Mouse (Mus musculus) MEL (cell line): Measurements from ENCODE around the gene Slc25a25. TPM values are rescaled to one million over a fixed set of nuclear protein-coding genes. Genes with fewer than 3 reads are reported as not detected.

Source experiments
- DNase-seq: peaks from one replicate; pipeline ENCODE4 v3.0.0; 2011; ENCODE audit warnings: low read depth, low spot score
- H3K27ac ChIP-seq: 2 replicates; pipeline ENCODE4 v1.5.1; 2012; ENCODE audit warnings: low read depth, mild to moderate bottlenecking, control low read depth, low read length, moderate library complexity; ENCODE audit not compliant: control insufficient read depth
- H3K27me3 ChIP-seq, 2 experiments: fragments of 150-350 bp in 1 of 2; sonication (generic) in 1 of 2; 2 replicates each; pipeline ENCODE4 v1.6.1; 2012; ENCODE audit warnings: low read length in 2 of 2, mild to moderate bottlenecking in 2 of 2, improper control_type of control experiment in 1 of 2, moderate library complexity in 1 of 2; ENCODE audit not compliant: insufficient read depth in 2 of 2, control insufficient read depth in 1 of 2
- H3K36me3 ChIP-seq, 2 experiments: 2 replicates each; pipeline ENCODE4 v1.6.1; 2012 to 2014; ENCODE audit warnings: low read length in 2 of 2, improper control_type of control experiment in 1 of 2, inconsistent platforms in 1 of 2, mild to moderate bottlenecking in 1 of 2; ENCODE audit not compliant: insufficient read depth in 2 of 2, control insufficient read depth in 1 of 2
- H3K4me1 ChIP-seq, 2 experiments: fragments of 150-350 bp in 1 of 2; sonication (generic) in 1 of 2; 2 replicates each; pipeline ENCODE4 v1.6.1; 2012; ENCODE audit warnings: low read length in 2 of 2, improper control_type of control experiment in 1 of 2, mild to moderate bottlenecking in 1 of 2; ENCODE audit not compliant: insufficient read depth in 2 of 2, control insufficient read depth in 1 of 2
- H3K4me3 ChIP-seq, 2 experiments: fragments of 150-350 bp in 1 of 2; sonication (generic) in 1 of 2; 2 replicates each; pipeline ENCODE4 v1.5.1; 2012; ENCODE audit warnings: low read depth in 2 of 2, low read length in 2 of 2, mild to moderate bottlenecking in 2 of 2, moderate library complexity in 2 of 2, control low read depth in 1 of 2, improper control_type of control experiment in 1 of 2; ENCODE audit not compliant: control insufficient read depth in 1 of 2, insufficient read depth in 1 of 2
- H3K79me2 ChIP-seq: 2 replicates; pipeline ENCODE4 v1.6.1; 2012; ENCODE audit warnings: mild to moderate bottlenecking, low read length, moderate library complexity; ENCODE audit not compliant: control insufficient read depth, poor library complexity, insufficient read depth
- H3K9ac ChIP-seq: 2 replicates; pipeline ENCODE4 v1.6.1; 2012; ENCODE audit warnings: low read depth, mild to moderate bottlenecking, control low read depth, low read length, moderate library complexity; ENCODE audit not compliant: control insufficient read depth, poor library complexity, severe bottlenecking
- H3K9me3 ChIP-seq: fragments of 150-350 bp; sonication (generic); replicated peaks from 2 replicates; pipeline ENCODE4 v1.6.1; 2012; ENCODE audit warnings: mild to moderate bottlenecking, low read length, improper control_type of control experiment, moderate library complexity; ENCODE audit not compliant: insufficient read depth
- BHLHE40 ChIP-seq: IDR thresholded peaks from 2 replicates; pipeline ENCODE4 v1.6.1; 2012; ENCODE audit warnings: low read depth, mild to moderate bottlenecking, inconsistent platforms, low read length, improper control_type of control experiment, borderline replicate concordance
- CHD1 ChIP-seq: IDR thresholded peaks from 2 replicates; pipeline ENCODE4 v1.6.1; 2012; ENCODE audit warnings: low read depth, mild to moderate bottlenecking, inconsistent platforms, low read length, improper control_type of control experiment
- CHD2 ChIP-seq: IDR thresholded peaks from 2 replicates; pipeline ENCODE4 v1.6.1; 2011; ENCODE audit warnings: low read length, improper control_type of control experiment
- CTCF ChIP-seq, 3 experiments: IDR thresholded peaks in 2 of 3; conservative IDR thresholded peaks in 1 of 3; 2 replicates each; pipeline ENCODE4 v1.5.1; 2011 to 2012; ENCODE audit warnings: low read length in 3 of 3, low read depth in 2 of 3, mild to moderate bottlenecking in 2 of 3, improper control_type of control experiment in 1 of 3, inconsistent platforms in 1 of 3, mixed read lengths in 1 of 3, moderate library complexity in 1 of 3; ENCODE audit not compliant: control insufficient read depth in 1 of 3, insufficient read depth in 1 of 3, poor library complexity in 1 of 3, severe bottlenecking in 1 of 3
- EP300 ChIP-seq, 2 experiments: IDR thresholded peaks; 2 replicates each; pipeline ENCODE4 v1.6.1; 2011; ENCODE audit warnings: improper control_type of control experiment in 2 of 2, low read length in 2 of 2, low read depth in 1 of 2, mild to moderate bottlenecking in 1 of 2
- ETS1 ChIP-seq: IDR thresholded peaks from 2 replicates; pipeline ENCODE4 v1.6.1; 2012; ENCODE audit warnings: low read depth, mild to moderate bottlenecking, inconsistent platforms, low read length, improper control_type of control experiment, moderate library complexity
- GABPA ChIP-seq: IDR thresholded peaks from 2 replicates; pipeline ENCODE4 v1.6.1; 2012; ENCODE audit warnings: low read depth, mild to moderate bottlenecking, inconsistent platforms, low read length, improper control_type of control experiment, moderate library complexity
- GATA1 ChIP-seq: IDR thresholded peaks from 2 replicates; pipeline ENCODE4 v1.6.1; 2011; ENCODE audit warnings: low read depth, low read length, improper control_type of control experiment
- HCFC1 ChIP-seq: IDR thresholded peaks from 2 replicates; pipeline ENCODE4 v1.6.1; 2012; ENCODE audit warnings: low read depth, mild to moderate bottlenecking, inconsistent platforms, low read length, improper control_type of control experiment, moderate library complexity
- JUND ChIP-seq: IDR thresholded peaks from 2 replicates; pipeline ENCODE4 v1.6.1; 2011; ENCODE audit warnings: low read depth, mild to moderate bottlenecking, improper control_type of control experiment, low read length
- MAFK ChIP-seq: IDR thresholded peaks from 2 replicates; pipeline ENCODE4 v1.6.1; 2011; ENCODE audit warnings: low read depth, mild to moderate bottlenecking, low read length, improper control_type of control experiment, borderline replicate concordance
- MAX ChIP-seq: IDR thresholded peaks from 2 replicates; pipeline ENCODE4 v1.6.1; 2011; ENCODE audit warnings: low read length, improper control_type of control experiment
- MAZ ChIP-seq: IDR thresholded peaks from 2 replicates; pipeline ENCODE4 v1.6.1; 2012; ENCODE audit warnings: low read depth, mild to moderate bottlenecking, inconsistent platforms, low read length, improper control_type of control experiment
- MEF2A ChIP-seq: IDR thresholded peaks from 2 replicates; pipeline ENCODE4 v1.6.1; 2014; ENCODE audit warnings: low read depth, mild to moderate bottlenecking, inconsistent platforms, low read length, improper control_type of control experiment; ENCODE audit not compliant: poor library complexity, insufficient replicate concordance, severe bottlenecking; ENCODE audit errors: extremely low read depth
- MYB ChIP-seq: IDR thresholded peaks from 2 replicates; pipeline ENCODE4 v1.6.1; 2011; ENCODE audit warnings: mild to moderate bottlenecking, low read depth, low read length, improper control_type of control experiment
- NELFE ChIP-seq: IDR thresholded peaks from 2 replicates; pipeline ENCODE4 v1.6.1; 2011; ENCODE audit warnings: low read depth, low read length, improper control_type of control experiment
- NRF1 ChIP-seq: IDR thresholded peaks from 2 replicates; pipeline ENCODE4 v1.6.1; 2014; ENCODE audit warnings: low read depth, mild to moderate bottlenecking, inconsistent platforms, low read length, improper control_type of control experiment, moderate library complexity; ENCODE audit not compliant: poor library complexity, insufficient read depth, severe bottlenecking
- SIN3A ChIP-seq: IDR thresholded peaks from 2 replicates; pipeline ENCODE4 v1.6.1; 2012; ENCODE audit warnings: low read length, improper control_type of control experiment, inconsistent platforms
- SMC3 ChIP-seq: IDR thresholded peaks from 2 replicates; pipeline ENCODE4 v1.6.1; 2011; ENCODE audit warnings: low read depth, low read length, improper control_type of control experiment
- TAL1 ChIP-seq: IDR thresholded peaks from 2 replicates; pipeline ENCODE4 v1.6.1; 2012; ENCODE audit warnings: mild to moderate bottlenecking, inconsistent platforms, low read length, moderate library complexity, mixed read lengths
- UBTF ChIP-seq: IDR thresholded peaks from 2 replicates; pipeline ENCODE4 v1.6.1; 2012; ENCODE audit warnings: low read depth, mild to moderate bottlenecking, inconsistent platforms, low read length, improper control_type of control experiment, moderate library complexity, borderline replicate concordance; ENCODE audit not compliant: insufficient read depth
- ZKSCAN1 ChIP-seq: IDR thresholded peaks from 2 replicates; pipeline ENCODE4 v1.6.1; 2012; ENCODE audit warnings: low read depth, mild to moderate bottlenecking, inconsistent platforms, low read length, improper control_type of control experiment, moderate library complexity
- ZMIZ1 ChIP-seq: IDR thresholded peaks from 2 replicates; pipeline ENCODE4 v1.6.1; 2012; ENCODE audit warnings: low read depth, mild to moderate bottlenecking, inconsistent platforms, low read length, improper control_type of control experiment, moderate library complexity
- ZNF384 ChIP-seq: IDR thresholded peaks from 2 replicates; pipeline ENCODE4 v1.6.1; 2012; ENCODE audit warnings: low read depth, mild to moderate bottlenecking, inconsistent platforms, low read length, improper control_type of control experiment
- polyA plus RNA-seq, 2 experiments: library from polyadenylated mRNA; stranded (reverse) in 1 of 2; unstranded in 1 of 2; fragments of >175 nt in 1 of 2; fragments of >200 nt in 1 of 2; gene quantifications; 2 replicates each; pipeline versions ENCODE4 v1.2.1 to v1.2.4; 2012; ENCODE audit warnings: low replicate concordance in 2 of 2, low read depth in 1 of 2; ENCODE audit not compliant: insufficient read length in 2 of 2, insufficient read depth in 1 of 2, missing spikeins in 1 of 2
- total RNA-seq: library from RNA; depleted of rRNA; stranded (reverse); fragments of 300-350 nt; gene quantifications from 2 replicates; pipeline ENCODE4 v1.2.3, GENCODE M21; 2012

The Slc25a25 gene
- total and polyA plus RNA-seq, 3 experiments: 22.3 to 32.5 TPM; not detected in 1

DNA sequence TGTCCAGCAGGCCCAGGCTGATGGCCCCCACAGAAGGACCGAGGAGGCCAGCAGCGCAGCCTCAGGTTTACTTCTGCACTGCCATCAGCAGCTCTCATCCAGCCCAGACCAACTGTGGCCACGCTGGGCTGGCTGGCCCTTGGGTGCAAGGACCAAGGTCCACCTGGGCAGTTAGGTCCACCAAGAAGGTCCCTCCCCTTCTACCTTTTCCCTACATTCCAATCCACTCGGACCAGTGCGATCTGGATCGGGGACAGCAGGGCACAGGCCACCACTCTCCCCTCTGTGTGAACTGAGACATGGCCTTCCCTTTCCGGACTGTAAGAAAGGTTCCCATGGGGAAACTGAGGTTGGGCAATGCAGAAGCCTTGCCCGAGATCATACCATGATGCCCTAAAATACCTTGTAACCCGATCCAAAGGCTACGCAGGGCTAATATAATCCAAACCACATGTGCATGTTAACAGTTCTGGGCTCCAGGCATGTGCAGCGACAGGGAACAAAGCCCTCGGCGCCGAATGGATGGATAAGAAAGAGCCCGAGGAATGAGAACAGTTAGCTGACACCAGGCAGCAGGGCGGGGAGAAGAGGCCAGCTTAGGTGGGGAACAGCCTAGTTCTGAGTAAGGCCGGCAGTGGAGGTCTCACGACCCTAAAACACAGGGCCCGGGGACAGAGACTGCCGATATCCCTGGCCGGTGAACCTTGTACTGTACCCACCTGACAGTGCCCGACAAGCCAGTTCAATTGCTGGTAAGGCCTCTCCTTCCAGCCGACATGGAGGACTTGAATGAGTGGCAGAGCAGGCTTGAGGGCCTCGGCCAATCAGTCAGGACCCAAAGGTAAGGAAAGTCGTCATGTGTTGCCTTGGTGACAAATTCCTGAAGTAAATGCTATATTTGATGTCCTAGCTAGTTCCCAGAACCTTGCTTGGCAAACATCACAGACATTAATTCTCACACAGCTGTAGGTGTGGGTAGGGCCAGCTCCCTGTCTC, 42.5 kb downstream of the Slc25a25 start:
- H3K36me3 ChIP-seq: no peaks in the 10 kb centered on the region
- no peaks in the 10 kb centered on the region for H3K4me1 ChIP-seq
- no peaks in the 10 kb centered on the region for H3K27me3 ChIP-seq
- H3K9ac ChIP-seq: no peak overlapping the region
- no peaks in the 10 kb centered on the region for H3K79me2 ChIP-seq
- H3K9me3 ChIP-seq: no peaks in the 10 kb centered on the region
- TF ChIP-seq CHD2 (no peak), SIN3A (no peak), EP300 (IDR thresholded peaks at IDR 0.05; ENCODE audit: low read depth in 1 of 2, low read length in 2 of 2) (no peak), NELFE (no peak), ZMIZ1 (no peak), CHD1 (no peak), SMC3 (no peak), MYB (no peak), MAX (no peak)
- DNase-seq: no peak
- H3K27ac ChIP-seq: no peak overlapping the region
- no peak overlapping the region for H3K4me3 ChIP-seq

DNA sequence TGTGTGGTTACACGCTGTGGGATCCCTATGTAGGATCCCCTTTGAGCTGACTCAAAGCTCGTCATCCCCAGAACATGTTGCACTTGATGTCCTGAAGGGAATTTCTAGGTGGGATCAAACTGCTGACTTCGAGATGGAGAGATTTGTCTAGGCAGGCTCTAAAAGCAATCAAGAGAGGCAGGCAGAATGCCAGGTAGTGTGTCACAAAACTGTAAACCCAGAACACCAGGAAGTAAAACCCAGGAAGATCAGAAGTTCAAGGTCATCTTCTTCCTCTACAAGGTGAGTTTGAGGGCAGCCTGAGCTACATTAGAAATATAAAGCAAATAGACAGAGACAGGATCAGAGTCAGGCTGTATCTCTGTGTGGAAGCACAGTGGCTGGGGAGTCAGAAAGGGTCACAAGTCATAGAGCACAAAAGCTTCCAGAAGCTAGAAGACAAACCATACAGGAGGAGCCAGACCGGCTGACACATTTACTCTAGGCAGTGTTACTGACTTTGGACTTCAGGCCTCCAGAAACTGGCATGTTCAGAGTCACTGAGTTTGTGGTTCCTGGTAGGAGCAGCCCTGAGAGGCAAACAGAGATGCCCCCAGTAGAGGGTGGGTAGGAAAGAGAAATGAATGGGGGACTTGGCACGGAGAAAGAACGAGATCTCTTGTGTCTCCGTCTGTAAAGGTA, 44.0 kb downstream of the Slc25a25 start:
- no peak for TF ChIP-seq MAZ
- TF ChIP-seq GABPA: no peak
- no peak for TF ChIP-seq MYB
- TF ChIP-seq GATA1: no peak
- no peak for TF ChIP-seq MAX
- Histone ChIP-seq H3K4me1 (no peaks in the 10 kb centered on the region), H3K27me3 (no peaks in the 10 kb centered on the region), H3K9ac (no peak overlapping the region), H3K4me3 (no peak overlapping the region), H3K27ac (no peak overlapping the region), H3K79me2 (no peaks in the 10 kb centered on the region), H3K36me3 (no peaks in the 10 kb centered on the region), H3K9me3 (no peaks in the 10 kb centered on the region)
- no peak for DNase-seq

DNA sequence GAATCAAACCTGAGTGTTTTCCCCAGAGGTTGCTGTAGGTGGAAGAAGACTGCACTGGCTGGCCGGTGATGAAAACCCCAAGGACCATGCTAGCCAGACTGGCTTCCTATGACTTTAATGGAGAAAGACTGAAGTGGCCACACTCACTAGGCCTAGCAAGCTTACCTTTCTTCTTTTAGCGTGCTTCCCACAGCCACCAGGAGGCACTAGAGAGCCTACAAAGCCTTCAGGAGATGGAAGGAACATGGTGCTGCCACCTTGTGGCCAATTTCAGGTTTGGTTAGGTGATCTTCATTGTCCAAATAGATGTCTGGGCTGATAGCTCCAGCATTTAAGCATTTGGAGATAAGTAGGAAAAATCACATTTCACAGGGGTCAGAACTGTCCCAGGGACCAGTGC, 46.6 kb downstream of the Slc25a25 start:
- no peaks in the 10 kb centered on the region for H3K36me3 ChIP-seq
- no peaks in the 10 kb centered on the region for H3K27me3 ChIP-seq
- H3K79me2 ChIP-seq: no peaks in the 10 kb centered on the region
- no peaks in the 10 kb centered on the region for H3K9me3 ChIP-seq
- no peak overlapping the region for H3K27ac ChIP-seq
- no peak overlapping the region for H3K9ac ChIP-seq
- no peak overlapping the region for H3K4me3 ChIP-seq
- DNase-seq: peak; percentile 97
- H3K4me1 ChIP-seq: no peaks in the 10 kb centered on the region
- TF ChIP-seq HCFC1: peak; percentile 65
- TF ChIP-seq MEF2A: no peak
- TF ChIP-seq ZNF384: peak; percentile 42; the same call in 1 of the 2 replicates
- no peak for TF ChIP-seq ETS1
- TF ChIP-seq ZKSCAN1: no peak
- TF ChIP-seq MAFK: no peak
- TF ChIP-seq NRF1: no peak
- no peak for TF ChIP-seq BHLHE40
- TF ChIP-seq TAL1: no peak
- TF ChIP-seq CHD1: no peak
- TF ChIP-seq UBTF: no peak
- TF ChIP-seq CTCF (IDR thresholded peaks at IDR 0.05 in 2 of 3, conservative IDR thresholded peaks at IDR 0.05 in 1 of 3; ENCODE audit: control insufficient read depth in 1 of 3, insufficient read depth in 1 of 3, low read depth in 2 of 3, low read length in 3 of 3, poor library complexity in 1 of 3, severe bottlenecking in 1 of 3): peak; percentile 99 to 100 (median 100)
- TF ChIP-seq JUND: no peak; the same call in 1 of the 2 replicates
